Mouse (Mus musculus) MEL (cell line): ENCODE measurements at regions not wholly inside any gene's neighbourhood (a gene's known extent, or its start where the extent isn't known, plus 50 kb on each side); places are given as distances from the start of the nearest gene placed in this dataset.

ENCODE experiments used
- DNase-seq: peaks from one replicate; pipeline ENCODE4 v3.0.0; 2011; ENCODE audit warnings: low read depth, low spot score
- H3K27ac ChIP-seq: 2 replicates; pipeline ENCODE4 v1.5.1; 2012; ENCODE audit warnings: low read depth, mild to moderate bottlenecking, control low read depth, low read length, moderate library complexity; ENCODE audit not compliant: control insufficient read depth
- H3K27me3 ChIP-seq, 2 experiments: fragments of 150-350 bp in 1 of 2; sonication (generic) in 1 of 2; 2 replicates each; pipeline ENCODE4 v1.6.1; 2012; ENCODE audit warnings: low read length in 2 of 2, mild to moderate bottlenecking in 2 of 2, improper control_type of control experiment in 1 of 2, moderate library complexity in 1 of 2; ENCODE audit not compliant: insufficient read depth in 2 of 2, control insufficient read depth in 1 of 2
- H3K36me3 ChIP-seq, 2 experiments: 2 replicates each; pipeline ENCODE4 v1.6.1; 2012 to 2014; ENCODE audit warnings: low read length in 2 of 2, improper control_type of control experiment in 1 of 2, inconsistent platforms in 1 of 2, mild to moderate bottlenecking in 1 of 2; ENCODE audit not compliant: insufficient read depth in 2 of 2, control insufficient read depth in 1 of 2
- H3K4me1 ChIP-seq, 2 experiments: fragments of 150-350 bp in 1 of 2; sonication (generic) in 1 of 2; 2 replicates each; pipeline ENCODE4 v1.6.1; 2012; ENCODE audit warnings: low read length in 2 of 2, improper control_type of control experiment in 1 of 2, mild to moderate bottlenecking in 1 of 2; ENCODE audit not compliant: insufficient read depth in 2 of 2, control insufficient read depth in 1 of 2
- H3K4me3 ChIP-seq, 2 experiments: fragments of 150-350 bp in 1 of 2; sonication (generic) in 1 of 2; 2 replicates each; pipeline ENCODE4 v1.5.1; 2012; ENCODE audit warnings: low read depth in 2 of 2, low read length in 2 of 2, mild to moderate bottlenecking in 2 of 2, moderate library complexity in 2 of 2, control low read depth in 1 of 2, improper control_type of control experiment in 1 of 2; ENCODE audit not compliant: control insufficient read depth in 1 of 2, insufficient read depth in 1 of 2
- H3K79me2 ChIP-seq: 2 replicates; pipeline ENCODE4 v1.6.1; 2012; ENCODE audit warnings: mild to moderate bottlenecking, low read length, moderate library complexity; ENCODE audit not compliant: control insufficient read depth, poor library complexity, insufficient read depth
- H3K9ac ChIP-seq: 2 replicates; pipeline ENCODE4 v1.6.1; 2012; ENCODE audit warnings: low read depth, mild to moderate bottlenecking, control low read depth, low read length, moderate library complexity; ENCODE audit not compliant: control insufficient read depth, poor library complexity, severe bottlenecking
- H3K9me3 ChIP-seq: fragments of 150-350 bp; sonication (generic); replicated peaks from 2 replicates; pipeline ENCODE4 v1.6.1; 2012; ENCODE audit warnings: mild to moderate bottlenecking, low read length, improper control_type of control experiment, moderate library complexity; ENCODE audit not compliant: insufficient read depth
- BHLHE40 ChIP-seq: IDR thresholded peaks from 2 replicates; pipeline ENCODE4 v1.6.1; 2012; ENCODE audit warnings: low read depth, mild to moderate bottlenecking, inconsistent platforms, low read length, improper control_type of control experiment, borderline replicate concordance
- CHD1 ChIP-seq: IDR thresholded peaks from 2 replicates; pipeline ENCODE4 v1.6.1; 2012; ENCODE audit warnings: low read depth, mild to moderate bottlenecking, inconsistent platforms, low read length, improper control_type of control experiment
- CHD2 ChIP-seq: IDR thresholded peaks from 2 replicates; pipeline ENCODE4 v1.6.1; 2011; ENCODE audit warnings: low read length, improper control_type of control experiment
- CTCF ChIP-seq, 3 experiments: IDR thresholded peaks in 2 of 3; conservative IDR thresholded peaks in 1 of 3; 2 replicates each; pipeline ENCODE4 v1.5.1; 2011 to 2012; ENCODE audit warnings: low read length in 3 of 3, low read depth in 2 of 3, mild to moderate bottlenecking in 2 of 3, improper control_type of control experiment in 1 of 3, inconsistent platforms in 1 of 3, mixed read lengths in 1 of 3, moderate library complexity in 1 of 3; ENCODE audit not compliant: control insufficient read depth in 1 of 3, insufficient read depth in 1 of 3, poor library complexity in 1 of 3, severe bottlenecking in 1 of 3
- E2F4 ChIP-seq: IDR thresholded peaks from 2 replicates; pipeline ENCODE4 v1.6.1; 2011; ENCODE audit warnings: low read depth, low read length, improper control_type of control experiment, borderline replicate concordance
- ELF1 ChIP-seq: IDR thresholded peaks from 2 replicates; pipeline ENCODE4 v1.6.1; 2014; ENCODE audit warnings: low read depth, mild to moderate bottlenecking, inconsistent platforms, low read length, improper control_type of control experiment, moderate library complexity
- EP300 ChIP-seq, 2 experiments: IDR thresholded peaks; 2 replicates each; pipeline ENCODE4 v1.6.1; 2011; ENCODE audit warnings: improper control_type of control experiment in 2 of 2, low read length in 2 of 2, low read depth in 1 of 2, mild to moderate bottlenecking in 1 of 2
- ETS1 ChIP-seq: IDR thresholded peaks from 2 replicates; pipeline ENCODE4 v1.6.1; 2012; ENCODE audit warnings: low read depth, mild to moderate bottlenecking, inconsistent platforms, low read length, improper control_type of control experiment, moderate library complexity
- GABPA ChIP-seq: IDR thresholded peaks from 2 replicates; pipeline ENCODE4 v1.6.1; 2012; ENCODE audit warnings: low read depth, mild to moderate bottlenecking, inconsistent platforms, low read length, improper control_type of control experiment, moderate library complexity
- GATA1 ChIP-seq: IDR thresholded peaks from 2 replicates; pipeline ENCODE4 v1.6.1; 2011; ENCODE audit warnings: low read depth, low read length, improper control_type of control experiment
- HCFC1 ChIP-seq: IDR thresholded peaks from 2 replicates; pipeline ENCODE4 v1.6.1; 2012; ENCODE audit warnings: low read depth, mild to moderate bottlenecking, inconsistent platforms, low read length, improper control_type of control experiment, moderate library complexity
- JUND ChIP-seq: IDR thresholded peaks from 2 replicates; pipeline ENCODE4 v1.6.1; 2011; ENCODE audit warnings: low read depth, mild to moderate bottlenecking, improper control_type of control experiment, low read length
- KAT2A ChIP-seq: conservative IDR thresholded peaks from 2 replicates; pipeline ENCODE4 v1.6.1; 2012; ENCODE audit warnings: low read depth, low read length, improper control_type of control experiment, inconsistent platforms
- MAFK ChIP-seq: IDR thresholded peaks from 2 replicates; pipeline ENCODE4 v1.6.1; 2011; ENCODE audit warnings: low read depth, mild to moderate bottlenecking, low read length, improper control_type of control experiment, borderline replicate concordance
- MAX ChIP-seq: IDR thresholded peaks from 2 replicates; pipeline ENCODE4 v1.6.1; 2011; ENCODE audit warnings: low read length, improper control_type of control experiment
- MAZ ChIP-seq: IDR thresholded peaks from 2 replicates; pipeline ENCODE4 v1.6.1; 2012; ENCODE audit warnings: low read depth, mild to moderate bottlenecking, inconsistent platforms, low read length, improper control_type of control experiment
- MEF2A ChIP-seq: IDR thresholded peaks from 2 replicates; pipeline ENCODE4 v1.6.1; 2014; ENCODE audit warnings: low read depth, mild to moderate bottlenecking, inconsistent platforms, low read length, improper control_type of control experiment; ENCODE audit not compliant: poor library complexity, insufficient replicate concordance, severe bottlenecking; ENCODE audit errors: extremely low read depth
- MXI1 ChIP-seq: IDR thresholded peaks from 2 replicates; pipeline ENCODE4 v1.6.1; 2011; ENCODE audit warnings: mild to moderate bottlenecking, low read depth, low read length, improper control_type of control experiment
- MYB ChIP-seq: IDR thresholded peaks from 2 replicates; pipeline ENCODE4 v1.6.1; 2011; ENCODE audit warnings: mild to moderate bottlenecking, low read depth, low read length, improper control_type of control experiment
- MYC ChIP-seq: IDR thresholded peaks from 2 replicates; pipeline ENCODE4 v1.6.1; 2011; ENCODE audit warnings: low read depth, mild to moderate bottlenecking, low read length, improper control_type of control experiment, moderate library complexity
- NELFE ChIP-seq: IDR thresholded peaks from 2 replicates; pipeline ENCODE4 v1.6.1; 2011; ENCODE audit warnings: low read depth, low read length, improper control_type of control experiment
- NRF1 ChIP-seq: IDR thresholded peaks from 2 replicates; pipeline ENCODE4 v1.6.1; 2014; ENCODE audit warnings: low read depth, mild to moderate bottlenecking, inconsistent platforms, low read length, improper control_type of control experiment, moderate library complexity; ENCODE audit not compliant: poor library complexity, insufficient read depth, severe bottlenecking
- POLR2A ChIP-seq, 2 experiments: IDR thresholded peaks; 2 replicates each; pipeline ENCODE4 v1.6.1; 2011 to 2012; ENCODE audit warnings: low read length in 2 of 2, mild to moderate bottlenecking in 2 of 2, control low read depth in 1 of 2, improper control_type of control experiment in 1 of 2, low read depth in 1 of 2, moderate library complexity in 1 of 2; ENCODE audit not compliant: control insufficient read depth in 1 of 2, insufficient read depth in 1 of 2, poor library complexity in 1 of 2
- POLR2AphosphoS2 ChIP-seq: IDR thresholded peaks from 2 replicates; pipeline ENCODE4 v1.6.1; 2011; ENCODE audit warnings: low read length, improper control_type of control experiment
- POLR2AphosphoS5 ChIP-seq: IDR thresholded peaks from 2 replicates; pipeline ENCODE4 v1.6.1; 2012; ENCODE audit warnings: low read depth, borderline replicate concordance, mild to moderate bottlenecking, inconsistent platforms, low read length, moderate library complexity, mixed read lengths
- RAD21 ChIP-seq: IDR thresholded peaks from 2 replicates; pipeline ENCODE4 v1.6.1; 2011; ENCODE audit warnings: mild to moderate bottlenecking, low read depth, low read length, improper control_type of control experiment
- RCOR1 ChIP-seq: IDR thresholded peaks from 2 replicates; pipeline ENCODE4 v1.6.1; 2012; ENCODE audit warnings: low read depth, mild to moderate bottlenecking, inconsistent platforms, low read length, improper control_type of control experiment
- SIN3A ChIP-seq: IDR thresholded peaks from 2 replicates; pipeline ENCODE4 v1.6.1; 2012; ENCODE audit warnings: low read length, improper control_type of control experiment, inconsistent platforms
- SMC3 ChIP-seq: IDR thresholded peaks from 2 replicates; pipeline ENCODE4 v1.6.1; 2011; ENCODE audit warnings: low read depth, low read length, improper control_type of control experiment
- TAL1 ChIP-seq: IDR thresholded peaks from 2 replicates; pipeline ENCODE4 v1.6.1; 2012; ENCODE audit warnings: mild to moderate bottlenecking, inconsistent platforms, low read length, moderate library complexity, mixed read lengths
- TBP ChIP-seq: IDR thresholded peaks from 2 replicates; pipeline ENCODE4 v1.8.0; 2011; ENCODE audit warnings: low read depth, low read length, improper control_type of control experiment
- TCF12 ChIP-seq: IDR thresholded peaks from 2 replicates; pipeline ENCODE4 v1.6.1; 2014; ENCODE audit warnings: low read depth, mild to moderate bottlenecking, inconsistent platforms, low read length, improper control_type of control experiment, moderate library complexity
- UBTF ChIP-seq: IDR thresholded peaks from 2 replicates; pipeline ENCODE4 v1.6.1; 2012; ENCODE audit warnings: low read depth, mild to moderate bottlenecking, inconsistent platforms, low read length, improper control_type of control experiment, moderate library complexity, borderline replicate concordance; ENCODE audit not compliant: insufficient read depth
- USF1 ChIP-seq: IDR thresholded peaks from 2 replicates; pipeline ENCODE4 v1.6.1; 2014; ENCODE audit warnings: low read depth, mild to moderate bottlenecking, inconsistent platforms, low read length, improper control_type of control experiment, moderate library complexity
- USF2 ChIP-seq, 2 experiments: IDR thresholded peaks; 2 replicates each; pipeline ENCODE4 v1.6.1; 2011 to 2012; ENCODE audit warnings: improper control_type of control experiment in 2 of 2, low read length in 2 of 2, borderline replicate concordance in 1 of 2, inconsistent platforms in 1 of 2, low read depth in 1 of 2, mild to moderate bottlenecking in 1 of 2; ENCODE audit not compliant: insufficient read depth in 1 of 2
- ZC3H11A ChIP-seq: IDR thresholded peaks from 2 replicates; pipeline ENCODE4 v1.6.1; 2012; ENCODE audit warnings: low read depth, mild to moderate bottlenecking, inconsistent platforms, low read length, improper control_type of control experiment
- ZKSCAN1 ChIP-seq: IDR thresholded peaks from 2 replicates; pipeline ENCODE4 v1.6.1; 2012; ENCODE audit warnings: low read depth, mild to moderate bottlenecking, inconsistent platforms, low read length, improper control_type of control experiment, moderate library complexity
- ZMIZ1 ChIP-seq: IDR thresholded peaks from 2 replicates; pipeline ENCODE4 v1.6.1; 2012; ENCODE audit warnings: low read depth, mild to moderate bottlenecking, inconsistent platforms, low read length, improper control_type of control experiment, moderate library complexity
- ZNF384 ChIP-seq: IDR thresholded peaks from 2 replicates; pipeline ENCODE4 v1.6.1; 2012; ENCODE audit warnings: low read depth, mild to moderate bottlenecking, inconsistent platforms, low read length, improper control_type of control experiment

DNA sequence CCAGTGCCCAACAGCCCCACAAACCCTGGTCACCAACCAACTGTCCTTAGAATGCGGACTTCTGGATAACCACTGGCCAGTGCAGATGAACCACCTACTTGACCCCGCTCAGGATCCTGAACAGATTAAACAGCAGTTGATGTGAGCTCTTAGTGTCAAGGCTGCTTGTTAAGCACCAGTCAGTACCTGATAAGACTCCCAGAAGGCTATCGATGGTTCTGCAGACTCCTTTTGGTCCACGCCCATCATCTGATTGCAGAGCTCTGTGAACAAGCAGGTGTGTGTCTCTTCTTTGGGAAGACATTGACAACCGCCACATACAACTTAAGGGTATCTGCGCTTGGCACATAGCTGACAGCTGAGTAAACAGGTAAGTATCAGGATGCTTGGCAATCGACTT lies 348.0 kb downstream of the Sox9 start:
- H3K36me3 ChIP-seq, result no peaks in the 10 kb centered on the region; a peak in 2 of 4 replicates
- no peaks in the 10 kb centered on the region for H3K9me3 ChIP-seq
- H3K27ac ChIP-seq, result no peak overlapping the region
- no peak for TF ChIP-seq MAX
- TF ChIP-seq EP300 (IDR thresholded peaks at IDR 0.05; ENCODE audit: low read depth in 1 of 2, low read length in 2 of 2), result peak; percentile 73 to 87
- no peak for TF ChIP-seq MAZ
- TF ChIP-seq CHD2, result no peak
- TF ChIP-seq NRF1, result no peak
- TF ChIP-seq GATA1, result peak; percentile 72
- TF ChIP-seq MYC, result no peak
- no peak for TF ChIP-seq NELFE
- TF ChIP-seq ZNF384, result no peak
- no peak for TF ChIP-seq MAFK
- TF ChIP-seq GABPA, result no peak
- TF ChIP-seq RCOR1, result peak; percentile 65; the same call in 1 of the 2 replicates
- no peak for TF ChIP-seq SIN3A
- no peak for TF ChIP-seq TBP
- no peak for TF ChIP-seq HCFC1
- no peak for TF ChIP-seq ELF1
- TF ChIP-seq MEF2A, result no peak
- TF ChIP-seq TAL1, result 0 out of 2 replicates have a peak, but pooled peaks have one; percentile 28
- TF ChIP-seq UBTF, result no peak
- no peak for TF ChIP-seq POLR2A (IDR thresholded peaks at IDR 0.05; ENCODE audit: control insufficient read depth in 1 of 2, insufficient read depth in 1 of 2, low read depth in 1 of 2, low read length in 2 of 2, poor library complexity in 1 of 2)
- TF ChIP-seq POLR2AphosphoS2, result no peak
- TF ChIP-seq MXI1, result no peak
- no peak for TF ChIP-seq ZKSCAN1
- no peak for TF ChIP-seq KAT2A
- no peak for TF ChIP-seq JUND
- no peak for TF ChIP-seq ZMIZ1
- TF ChIP-seq MYB, result peak; percentile 19; the same call in 1 of the 2 replicates
- TF ChIP-seq ZC3H11A, result no peak
- no peak for TF ChIP-seq USF2 (IDR thresholded peaks at IDR 0.05; ENCODE audit: borderline replicate concordance in 1 of 2, insufficient read depth in 1 of 2, low read depth in 1 of 2, low read length in 2 of 2)
- TF ChIP-seq ETS1, result peak; percentile 62; the same call in 1 of the 2 replicates
- TF ChIP-seq RAD21, result no peak
- no peak for TF ChIP-seq E2F4
- TF ChIP-seq BHLHE40, result no peak
- no peak for TF ChIP-seq USF1
- no peak for TF ChIP-seq CHD1
- peak; percentile 94 for TF ChIP-seq TCF12
- TF ChIP-seq SMC3, result no peak
- TF ChIP-seq POLR2AphosphoS5, result no peak
- TF ChIP-seq CTCF (IDR thresholded peaks at IDR 0.05 in 2 of 3, conservative IDR thresholded peaks at IDR 0.05 in 1 of 3; ENCODE audit: control insufficient read depth in 1 of 3, insufficient read depth in 1 of 3, low read depth in 2 of 3, low read length in 3 of 3, poor library complexity in 1 of 3, severe bottlenecking in 1 of 3), result no peak
- peaks cover 9 to 13% of the 10 kb centered on the region in 2 experiments for H3K4me1 ChIP-seq
- DNase-seq, result peak; percentile 49
- no peak overlapping the region for H3K4me3 ChIP-seq
- no peaks in the 10 kb centered on the region for H3K79me2 ChIP-seq
- H3K9ac ChIP-seq, result no peak overlapping the region
- no peaks in the 10 kb centered on the region for H3K27me3 ChIP-seq
